Mouse (Mus musculus) liver, embryonic 14.5 days (tissue): ENCODE results near the gene Crkl. TPM values are rescaled to one million over a fixed set of nuclear protein-coding genes. Genes with fewer than 3 reads are reported as not detected.
"Not testable (repeated sequence)": the region's sequence is repeated elsewhere in the genome, so short reads cannot be mapped to it uniquely, and the experiment has no call there.

ENCODE experiments used
- ATAC-seq: fragments of 200-750 bp; cut with Nextera tagmentation; 2 replicates; pipeline ENCODE4 v1.8.0; 2017; ENCODE audit warnings: moderate number of reproducible peaks, mild to moderate bottlenecking, moderate library complexity; ENCODE audit not compliant: insufficient read depth
- DNase-seq, 3 experiments: peaks; one replicate each; pipeline ENCODE4 v3.0.0-alpha.2; 2012 to 2013; ENCODE audit warnings: low read depth in 3 of 3, low spot score in 3 of 3
- H3K27ac ChIP-seq: fragments of 300-500 bp; sonication (generic); 2 replicates; pipeline ENCODE4 v1.5.1; 2014; ENCODE audit warnings: moderate library complexity, mild to moderate bottlenecking, control low read depth, inconsistent platforms
- H3K27me3 ChIP-seq: fragments of 300-500 bp; sonication (generic); 2 replicates; pipeline ENCODE4 v1.6.1; 2014; ENCODE audit warnings: mild to moderate bottlenecking, low read length, moderate library complexity; ENCODE audit not compliant: control insufficient read depth, insufficient read depth
- H3K36me3 ChIP-seq: fragments of 300-500 bp; sonication (generic); replicated peaks from 2 replicates; pipeline ENCODE4 v1.6.1; 2014; ENCODE audit warnings: low read depth; ENCODE audit not compliant: control insufficient read depth, insufficient read depth
- H3K4me1 ChIP-seq, 2 experiments: fragments of 200-500 bp in 1 of 2; fragments of 300-500 bp in 1 of 2; sonication (generic) in 1 of 2; replicated peaks; 2 replicates each; pipeline ENCODE4 v1.6.1; 2012 to 2014; ENCODE audit warnings: antibody characterized with exemption in 1 of 2, inconsistent platforms in 1 of 2, low read length in 1 of 2; ENCODE audit not compliant: control insufficient read depth in 2 of 2, insufficient read depth in 2 of 2
- H3K4me2 ChIP-seq: fragments of 300-500 bp; sonication (generic); 2 replicates; pipeline ENCODE4 v1.6.1; 2014; ENCODE audit warnings: low read depth, mild to moderate bottlenecking, control low read depth, moderate library complexity
- H3K4me3 ChIP-seq, 2 experiments: fragments of 200-500 bp in 1 of 2; fragments of 300-500 bp in 1 of 2; sonication (generic) in 1 of 2; 2 replicates each; pipeline ENCODE4 v1.5.1; 2012 to 2014; ENCODE audit warnings: low read depth in 2 of 2, low read length in 2 of 2, mild to moderate bottlenecking in 2 of 2, control low read depth in 1 of 2, inconsistent platforms in 1 of 2, moderate library complexity in 1 of 2; ENCODE audit not compliant: insufficient read depth in 1 of 2
- H3K9ac ChIP-seq: fragments of 300-500 bp; sonication (generic); replicated peaks from 2 replicates; pipeline ENCODE4 v1.6.1; 2014; ENCODE audit warnings: mild to moderate bottlenecking, control low read depth, moderate library complexity
- H3K9me3 ChIP-seq: fragments of 300-500 bp; sonication (generic); 2 replicates; pipeline ENCODE4 v1.6.1; 2016; ENCODE audit warnings: low read length, mixed read lengths; ENCODE audit not compliant: control insufficient read depth
- CTCF ChIP-seq: IDR thresholded peaks from 2 replicates; pipeline ENCODE4 v1.5.1; 2016; ENCODE audit warnings: antibody characterized with exemption, low read depth, control low read depth
- EP300 ChIP-seq: IDR thresholded peaks from 2 replicates; pipeline ENCODE4 v1.6.1; 2016; ENCODE audit warnings: antibody characterized with exemption, low read depth
- WGBS: fragments of 180-500 bp; shearing (Covaris S2); extraction: QIAGEN DNeasy Blood & Tissue Kit; methylation state at CpG from one replicate; pipeline ENCODE4 v1.1.7; 2014; ENCODE audit not compliant: insufficient replicate concordance; 5-methylcytosine and 5-hydroxymethylcytosine counted together
- polyA plus RNA-seq, 2 experiments: library from polyadenylated mRNA; depleted of rRNA in 1 of 2; stranded (reverse) in 1 of 2; unstranded in 1 of 2; fragments of >200 nt; fragmentation: Nextera tagmentation in 1 of 2; extraction: Ambion mirVana in 1 of 2; gene quantifications; 2 replicates each; pipeline versions ENCODE4 v1.2.1 to v1.2.3; 2012 to 2014

Gene Crkl
- polyA plus RNA-seq, 2 experiments: 8.0 to 18.8 TPM

- ATAC-seq (no peak), DNase-seq (no peak)
- Histone ChIP-seq H3K4me1 (peaks cover 0 to 2% of the 10 kb centered on the region in 2 experiments; a peak in 1 of 4 replicates), H3K36me3 (no peaks in the 10 kb centered on the region), H3K9ac (no peak overlapping the region), H3K27me3 (no peaks in the 10 kb centered on the region), H3K4me3 (no peak overlapping the region), H3K27ac (no peak overlapping the region), H3K4me2 (no peak overlapping the region), H3K9me3 (no peaks in the 10 kb centered on the region)
- 53% methylated on average over 10 of the region's 10 CpGs for WGBS
- TF ChIP-seq CTCF (no peak), EP300 (no peak)
These were observed 47.6 kb downstream of the Crkl start for GRCm38 (mm10) chr16:17499249-17499883.

GRCm38 (mm10) chr16:17502681-17503080 lies 50.9 kb downstream of the Crkl start:
- WGBS: 67% methylated on average over 4 of the region's 4 CpGs
- Histone ChIP-seq H3K27me3 (no peaks in the 10 kb centered on the region), H3K36me3 (no peaks in the 10 kb centered on the region), H3K4me1 (no peaks in the 10 kb centered on the region), H3K27ac (no peak overlapping the region), H3K9me3 (no peaks in the 10 kb centered on the region), H3K4me2 (no peak overlapping the region), H3K4me3 (no peak overlapping the region), H3K9ac (no peak overlapping the region)
- TF ChIP-seq EP300 (no peak), CTCF (no peak)
- ATAC-seq (no peak), DNase-seq (no peak)

- no peak overlapping the region for H3K4me2 ChIP-seq
- no peaks in the 10 kb centered on the region for H3K27me3 ChIP-seq
- no peak overlapping the region for H3K27ac ChIP-seq
- DNase-seq (no peak), ATAC-seq (no peak)
- no peak overlapping the region for H3K9ac ChIP-seq
- H3K4me1 ChIP-seq: peaks cover 13 to 16% of the 10 kb centered on the region in 2 experiments
- H3K36me3 ChIP-seq: no peaks in the 10 kb centered on the region
- no peak overlapping the region for H3K4me3 ChIP-seq
- 71% methylated on average over 5 of the region's 5 CpGs for WGBS
- no peaks in the 10 kb centered on the region for H3K9me3 ChIP-seq
- TF ChIP-seq EP300 (no peak), CTCF (no peak)
These were observed 55.3 kb downstream of the Crkl start for GRCm38 (mm10) chr16:17507018-17507552.

- peak overlapping the region; percentile 55 for H3K9ac ChIP-seq
- H3K27ac ChIP-seq: peak overlapping the region; percentile 62; the same call in 1 of the 2 replicates
- not testable (repeated sequence) for H3K9me3 ChIP-seq, H3K36me3 ChIP-seq, DNase-seq, ATAC-seq, H3K27me3 ChIP-seq
- WGBS: 19% methylated on average over 3 of the region's 3 CpGs
- peak overlapping the region; percentile 73 to 78 for H3K4me3 ChIP-seq
- H3K4me1 ChIP-seq: peaks cover 13 to 16% of the 10 kb centered on the region in 2 experiments
- H3K4me2 ChIP-seq: peak overlapping the region; percentile 67
These were observed 56.2 kb downstream of the Crkl start for GRCm38 (mm10) chr16:17508031-17508430.

- under 1% methylated on average over 50 of the region's 50 CpGs for WGBS
- Histone ChIP-seq H3K9me3 (no peaks in the 10 kb centered on the region), H3K36me3 (peaks cover 3% of the 10 kb centered on the region), H3K27ac (peak within 1 kb of the TSS; percentile 62), H3K9ac (peak within 1 kb of the TSS; percentile 55), H3K4me2 (peak within 1 kb of the TSS; percentile 67), H3K27me3 (no peaks in the 10 kb centered on the region), H3K4me3 (peak within 1 kb of the TSS; percentile 73 to 78), H3K4me1 (peaks cover 13 to 16% of the 10 kb centered on the region in 2 experiments)
- ATAC-seq (peak; percentile 96), DNase-seq (peak; percentile 80 to 85 (median 81))
- TF ChIP-seq CTCF (peak; percentile 30; the same call in 1 of the 2 replicates), EP300 (no peak)
These were observed 56.9 kb downstream of the Crkl start, which contains the start of gene Lztr1 for GRCm38 (mm10) chr16:17508546-17509239. Gene Lztr1 (plus strand): TSS chr16:17508688.
